Mouse (Mus musculus) common myeloid progenitor, adult 5-6 weeks (primary cell): Measurements from ENCODE around the gene Hipk2. TPM values are rescaled to one million over a fixed set of nuclear protein-coding genes. Genes with fewer than 3 reads are reported as not detected.
A peak's percentile ranks its signal among the peaks of the same experiment; 100 is the strongest.

Source experiments
- ATAC-seq: replicated peaks from 2 replicates; pipeline ENCODE4 v1.8.0; 2016; ENCODE audit warnings: low read depth, mild to moderate bottlenecking, moderate TSS enrichment, inconsistent platforms; ENCODE audit not compliant: poor library complexity, severe bottlenecking
- total RNA-seq: library from RNA; stranded (forward); fragments of 200-1000, 187-1606 nt; gene quantifications from 2 replicates; pipeline ENCODE4 v1.2.3, GENCODE M21; 2017

Hipk2 gene
- total RNA-seq, 1 experiment from 2014 or later = 16.4 TPM

- ATAC-seq = no peak
These were observed 114.9 kb downstream of the Hipk2 start for GRCm38 (mm10) chr6:38760911-38761706.

GRCm38 (mm10) chr6:38759922-38760620 is 115.9 kb downstream of the Hipk2 start:
- no peak for ATAC-seq

GRCm38 (mm10) chr6:38759186-38759585 is 116.8 kb downstream of the Hipk2 start:
- ATAC-seq = no peak

GRCm38 (mm10) chr6:38757597-38757996 is 118.4 kb downstream of the Hipk2 start:
- no peak for ATAC-seq

DNA sequence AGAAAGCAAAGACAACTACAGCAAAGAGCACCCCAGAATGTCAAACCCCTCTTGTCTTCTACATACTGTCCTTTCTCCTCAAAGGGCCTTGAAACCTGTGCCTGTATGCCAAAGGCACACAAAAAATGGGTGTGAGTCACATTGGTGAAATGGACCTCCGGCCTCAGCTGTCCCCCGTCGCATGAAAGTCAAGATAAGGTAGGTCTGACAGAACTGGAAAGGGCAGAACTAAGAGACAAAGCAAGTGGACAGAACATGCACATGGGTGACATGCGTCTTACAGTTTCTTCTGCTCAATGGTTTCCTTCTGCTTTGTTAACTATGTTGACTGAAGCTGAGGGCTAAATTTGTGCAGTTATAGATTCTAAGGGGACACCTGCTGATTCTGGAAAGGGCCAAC is 119.0 kb downstream of the Hipk2 start:
- ATAC-seq = no peak

DNA sequence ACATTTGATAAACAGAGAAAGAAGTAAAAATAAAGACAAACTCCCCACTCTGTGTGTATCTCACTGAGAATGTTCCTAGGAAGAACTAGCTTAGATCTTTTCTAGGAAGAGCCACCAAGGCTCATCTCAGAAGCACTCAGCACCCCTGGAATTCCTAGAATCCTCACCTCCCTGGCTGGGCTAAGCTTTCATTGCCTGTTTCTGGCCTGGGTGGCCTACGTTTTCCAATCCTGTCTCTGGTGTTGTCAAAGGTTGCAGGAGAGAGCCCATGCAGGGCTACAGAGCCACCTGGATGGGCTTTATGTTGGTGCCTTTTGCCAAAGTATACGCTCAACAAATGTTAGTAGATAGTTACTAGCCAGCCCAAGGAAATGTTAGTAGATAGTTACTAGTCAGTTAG is 120.0 kb downstream of the Hipk2 start:
- ATAC-seq = no peak

GRCm38 (mm10) chr6:38755188-38755587 is 120.8 kb downstream of the Hipk2 start:
- ATAC-seq = no peak

DNA sequence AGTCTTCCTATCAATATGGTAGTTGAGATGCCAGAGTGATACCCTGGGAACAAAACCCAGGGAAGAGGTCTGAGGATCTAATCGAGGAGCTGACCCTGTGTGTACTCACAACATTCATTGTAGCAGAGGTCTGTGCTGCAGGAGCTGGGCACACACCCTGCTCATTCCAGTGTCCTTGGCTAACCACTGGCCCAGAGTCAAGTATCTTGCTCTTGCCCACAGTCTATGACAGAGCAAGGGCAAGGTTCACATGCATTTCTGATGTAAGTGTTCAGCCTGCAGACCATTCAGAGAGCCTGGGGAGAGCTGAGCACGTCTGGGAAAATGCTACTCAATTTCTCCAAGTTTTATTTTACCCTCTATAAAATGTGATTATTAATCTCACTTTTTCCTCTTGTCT is 122.2 kb downstream of the Hipk2 start:
- ATAC-seq = no peak

GRCm38 (mm10) chr6:38753025-38753424 is 122.9 kb downstream of the Hipk2 start:
- no peak for ATAC-seq

DNA sequence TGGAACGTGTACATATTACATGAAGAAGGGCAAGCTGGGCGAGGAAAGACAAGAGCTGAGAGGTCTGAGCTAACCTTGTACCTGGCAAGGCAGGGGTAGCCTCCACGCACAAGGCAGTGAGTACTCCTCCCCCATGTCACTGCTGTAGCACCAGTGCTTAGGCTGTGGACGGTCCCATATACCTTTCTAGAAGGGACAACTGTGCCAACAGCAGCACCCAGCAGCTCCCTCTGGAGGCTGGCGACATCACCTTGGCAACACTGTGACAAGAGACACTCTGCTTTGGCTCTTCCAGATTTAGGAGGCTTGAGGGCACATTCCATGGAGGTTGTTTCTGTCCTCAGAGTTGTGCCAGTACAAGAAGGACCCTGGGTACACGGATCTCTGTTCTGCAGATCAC is 123.5 kb downstream of the Hipk2 start:
- no peak for ATAC-seq

- ATAC-seq = peak; percentile 60
These were observed 127.9 kb downstream of the Hipk2 start for GRCm38 (mm10) chr6:38748037-38748436.

- no peak for ATAC-seq
These were observed 132.6 kb downstream of the Hipk2 start for GRCm38 (mm10) chr6:38743351-38743750.

- ATAC-seq = no peak
These were observed 133.5 kb downstream of the Hipk2 start for GRCm38 (mm10) chr6:38742441-38742840.

GRCm38 (mm10) chr6:38741024-38741423 is 134.9 kb downstream of the Hipk2 start:
- ATAC-seq = no peak

- no peak for ATAC-seq
These were observed 136.7 kb downstream of the Hipk2 start for GRCm38 (mm10) chr6:38739266-38739665.

- no peak for ATAC-seq
These were observed 138.2 kb downstream of the Hipk2 start for GRCm38 (mm10) chr6:38737763-38738162.

DNA sequence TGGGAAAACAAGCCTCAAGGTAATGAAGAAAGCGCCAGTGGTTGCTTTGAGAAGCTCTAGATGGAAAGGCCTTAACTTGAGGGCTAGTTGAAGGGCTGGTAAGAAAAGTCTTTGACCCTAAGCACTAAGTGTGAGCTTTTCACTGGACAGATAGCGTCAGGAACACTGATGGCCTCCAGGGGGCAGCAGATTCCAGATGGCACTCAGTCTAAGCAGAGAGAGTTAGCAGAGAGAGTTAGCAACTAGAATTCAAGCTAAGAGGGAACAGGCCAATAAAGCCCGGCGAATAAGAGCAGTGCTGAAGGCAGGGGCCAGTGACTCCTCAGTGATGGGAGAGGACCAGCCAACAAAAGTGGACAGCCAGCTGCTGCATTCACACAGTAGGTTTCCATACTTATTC is 139.7 kb downstream of the Hipk2 start:
- peak; percentile 92 for ATAC-seq

GRCm38 (mm10) chr6:38732681-38733080 is 143.3 kb downstream of the Hipk2 start:
- ATAC-seq = no peak

- no peak for ATAC-seq
These were observed 145.5 kb downstream of the Hipk2 start for GRCm38 (mm10) chr6:38730169-38731146.

- no peak for ATAC-seq
These were observed 150.4 kb downstream of the Hipk2 start for GRCm38 (mm10) chr6:38725515-38725914.
